Mouse (Mus musculus) adrenal gland, postnatal 36 days (tissue): ENCODE data around the gene Amigo2. TPM values are rescaled to one million over a fixed set of nuclear protein-coding genes. Genes with fewer than 3 reads are reported as not detected.

Source experiments
- DNase-seq, 2 experiments: peaks; one replicate each; pipeline ENCODE4 v3.0.0; 2021; ENCODE audit warnings: mixed read lengths in 1 of 2
- long read RNA-seq, 2 experiments: library from polyadenylated mRNA; stranded (forward); transcript quantifications; one replicate each; pipeline ENCODE4 v2.0.0; 2021; ENCODE audit warnings: borderline sequencing depth in 2 of 2
- total RNA-seq, 2 experiments: library from RNA; stranded (reverse); gene quantifications; 2 replicates each; pipeline ENCODE4 v1.2.3; 2021

Amigo2 gene
- total RNA-seq = 10 to 100 TPM in 1 of 2 experiments, 1 to 10 TPM in 1; 7.0 to 12.0 TPM
- long read RNA-seq, experiment 1, partial matches to known transcripts = 0 of 11 reads
- long read RNA-seq, experiment 1, other reads (novel, unspliced or antisense) = 6 of 11 reads
- long read RNA-seq, experiment 2, partial matches to known transcripts = 0 of 5 reads
- long read RNA-seq, experiment 2, other reads (novel, unspliced or antisense) = 5 of 5 reads

GRCm38 (mm10) chr15:97246911-97247790 lies at the start of gene Amigo2, which contains the start of gene Pced1b:
Gene Amigo2, minus strand, starts transcription at chr15:97247287.
Gene Pced1b, plus strand, starts transcription at chr15:97247107.
- peak; percentile 80 to 91 for DNase-seq

DNA sequence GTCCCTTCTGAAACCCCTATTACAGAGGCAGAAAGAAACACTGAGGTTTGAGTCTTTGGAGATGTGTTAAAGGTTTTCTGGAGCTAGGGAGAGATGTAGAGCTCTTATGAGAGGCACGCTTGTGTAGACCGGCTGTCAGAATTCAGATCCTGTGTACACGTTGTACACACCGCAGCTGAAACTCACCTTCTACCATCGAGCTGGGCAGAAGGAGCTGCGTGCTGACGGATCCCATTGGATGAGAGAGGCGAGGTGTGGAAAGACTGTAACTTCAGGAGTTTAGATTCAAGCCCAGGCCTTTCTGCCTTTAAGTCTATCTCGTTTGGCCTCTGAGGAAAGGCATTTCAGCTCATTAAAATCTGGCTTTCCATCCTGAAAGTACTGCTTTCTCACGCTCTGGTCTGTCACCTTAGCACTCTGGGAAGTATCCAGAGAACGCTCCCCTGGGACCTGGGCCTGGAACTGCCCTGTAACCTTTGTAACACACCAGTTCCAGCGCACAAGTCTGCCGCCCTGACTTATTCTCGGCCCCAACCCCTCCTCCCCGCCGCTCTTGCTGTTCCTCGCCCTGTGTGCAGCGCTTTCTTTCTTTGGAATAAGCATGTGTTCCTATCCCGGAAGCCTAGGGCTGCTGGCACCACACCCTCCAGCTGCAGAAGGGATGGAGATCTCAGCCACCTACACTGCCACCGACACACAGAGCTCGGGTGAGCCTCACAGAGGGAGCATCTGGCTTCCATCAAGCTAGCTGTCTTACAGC lies 44.4 kb upstream of the Amigo2 start:
- peak in 1 of 2 experiments; percentile 61 for DNase-seq

DNA sequence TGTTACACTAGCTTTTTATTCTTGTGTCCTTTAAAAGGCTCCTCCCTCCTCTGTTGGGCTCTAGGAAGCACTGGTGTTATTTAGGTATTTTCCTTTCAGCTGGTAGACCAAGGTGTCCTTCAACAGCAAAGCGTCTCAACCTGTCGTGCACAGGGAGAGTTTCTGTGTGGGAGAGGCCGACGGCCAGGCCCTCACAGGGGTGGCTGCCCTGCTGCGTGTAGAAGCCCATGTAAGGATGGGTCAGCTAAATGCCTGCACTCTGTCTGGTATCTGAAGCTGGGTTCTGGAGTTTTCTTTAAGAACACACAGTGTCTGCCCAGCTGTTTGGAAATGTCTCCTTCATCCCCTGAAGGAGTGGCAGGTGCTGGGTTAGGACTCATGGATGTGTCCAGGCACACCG lies 43.3 kb upstream of the Amigo2 start:
- no peak for DNase-seq

DNA sequence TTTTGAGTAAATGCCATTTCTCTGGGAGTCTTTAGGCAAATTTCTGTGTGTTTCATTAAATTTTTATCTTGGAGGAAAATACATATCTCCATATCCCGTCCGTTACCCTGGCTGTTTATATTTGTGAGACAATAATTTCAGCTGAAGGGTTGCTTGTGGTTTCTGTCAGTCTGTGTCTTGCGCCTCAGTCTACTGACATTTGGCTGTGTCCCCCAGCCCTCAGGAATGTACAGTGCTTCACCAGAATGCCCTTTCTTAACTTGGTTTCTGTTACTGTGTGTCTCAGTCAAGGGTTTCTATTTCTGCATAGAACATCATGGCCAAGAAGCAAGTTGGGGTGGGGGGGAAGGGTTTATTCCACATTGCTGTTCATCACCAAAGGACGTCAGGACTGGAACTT lies 42.1 kb upstream of the Amigo2 start:
- no peak for DNase-seq

GRCm38 (mm10) chr15:97288690-97289089 lies 41.6 kb upstream of the Amigo2 start:
- DNase-seq = no peak

DNA sequence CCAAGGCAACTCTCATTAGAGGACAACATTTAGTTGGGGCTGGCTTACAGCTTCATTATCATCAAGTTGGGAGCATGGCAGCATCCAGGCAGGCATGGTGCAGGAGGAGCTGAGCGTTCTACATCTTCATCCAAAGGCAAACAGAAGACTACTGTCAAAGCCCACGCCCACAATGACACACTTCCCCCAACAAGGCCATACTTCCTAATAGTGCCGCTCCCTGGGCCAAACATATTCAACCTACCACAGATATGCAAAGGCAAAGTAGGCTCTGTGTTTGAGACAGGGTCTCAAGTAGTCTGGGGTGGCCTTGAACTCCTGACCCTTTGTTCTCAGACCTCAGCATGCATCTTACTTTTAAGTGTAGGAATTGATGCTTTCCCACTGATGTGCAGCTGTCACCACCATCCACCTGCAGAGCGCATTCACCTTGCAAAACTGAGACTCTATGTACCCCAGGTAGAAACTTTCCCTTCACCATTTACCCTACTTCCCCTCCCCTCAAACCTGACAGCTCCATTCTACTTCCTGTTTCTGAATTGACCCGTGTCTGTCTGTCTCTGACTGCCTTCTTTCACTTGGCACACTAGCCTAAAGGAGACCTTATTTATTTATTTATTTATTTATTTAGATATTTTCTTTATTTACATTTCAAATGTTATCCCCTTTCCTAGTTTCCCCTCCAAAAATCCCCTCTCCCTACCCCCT lies 40.5 kb upstream of the Amigo2 start:
- no peak for DNase-seq

DNA sequence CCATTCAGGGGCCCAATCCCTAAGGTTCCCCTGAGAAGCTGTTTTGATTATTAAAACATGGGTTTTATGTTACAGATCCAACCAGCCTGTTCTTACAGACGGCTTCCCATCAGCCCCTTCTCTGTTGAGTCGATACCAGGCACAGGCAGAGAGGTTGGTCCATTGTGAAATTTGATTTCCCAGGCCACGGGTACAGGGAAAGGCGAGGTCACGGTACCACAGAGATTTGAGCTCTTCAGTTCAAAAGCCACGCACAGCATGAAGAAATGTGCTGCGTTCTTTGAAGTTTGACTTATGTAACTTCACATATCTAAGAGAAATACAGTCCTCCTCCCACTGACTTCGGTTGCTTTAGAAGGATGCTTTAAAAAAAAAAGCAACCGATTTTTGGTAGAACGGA lies 39.6 kb upstream of the Amigo2 start:
- peak in 1 of 2 experiments; percentile 15 for DNase-seq

DNA sequence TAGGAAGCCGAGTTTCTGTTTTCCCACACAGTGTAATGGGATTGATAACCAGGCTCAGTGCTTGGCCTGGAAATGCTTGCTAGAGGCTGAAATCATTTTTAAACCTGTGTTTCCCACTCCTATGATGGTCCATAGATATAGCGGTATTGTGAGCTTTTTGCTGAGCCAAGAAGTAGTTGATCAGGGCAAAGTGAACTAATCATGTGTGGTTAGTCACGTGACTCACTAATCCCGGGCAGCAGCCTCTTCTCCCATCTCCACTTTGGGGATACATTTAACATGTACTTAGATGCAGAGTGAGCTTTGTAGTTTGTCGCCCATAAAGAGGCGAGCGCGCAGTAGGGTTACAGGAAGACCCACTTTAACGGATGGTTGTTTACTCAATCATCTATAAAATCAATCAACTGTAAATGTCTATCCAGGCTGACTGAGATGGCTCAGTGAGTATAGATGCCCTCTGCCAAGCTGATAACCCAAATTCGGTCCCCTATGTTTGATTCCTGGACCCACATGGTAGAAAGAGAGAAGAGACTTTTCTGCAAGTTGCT lies 38.7 kb upstream of the Amigo2 start:
- DNase-seq = no peak

DNA sequence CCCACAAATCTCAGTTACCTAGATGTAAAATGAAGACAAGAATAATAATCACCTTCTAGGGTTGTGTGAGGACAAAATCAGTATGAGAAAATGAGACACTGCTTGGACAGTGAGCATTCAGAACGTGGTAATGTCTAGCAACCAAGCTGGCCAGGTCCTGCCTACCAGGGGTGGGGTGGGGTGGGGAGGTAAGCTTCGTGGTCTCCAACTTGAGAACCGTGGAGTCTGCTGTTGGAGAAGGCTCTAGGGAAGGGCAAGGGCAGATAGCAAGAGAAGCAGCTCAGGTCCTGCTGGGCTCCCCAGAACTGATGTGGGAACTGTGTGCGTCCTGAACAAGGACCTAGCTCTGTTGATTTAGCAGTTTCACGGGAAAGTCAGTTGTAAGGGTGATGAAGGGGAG lies 37.1 kb upstream of the Amigo2 start:
- DNase-seq = no peak

DNA sequence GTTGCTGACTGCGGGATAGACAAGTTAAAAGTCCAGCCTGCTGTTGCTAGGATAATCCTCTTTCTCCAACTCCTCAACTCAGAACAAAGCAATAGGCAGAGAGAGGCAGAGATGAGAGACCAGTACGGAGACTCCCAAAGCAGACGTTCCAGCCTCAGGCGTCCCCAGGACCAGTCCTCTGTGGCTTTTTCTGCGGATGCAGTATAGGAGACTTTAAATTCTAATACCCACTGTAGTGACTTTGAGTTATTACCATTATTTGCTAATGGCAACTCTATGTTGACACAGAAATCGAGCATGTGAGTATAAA lies 35.4 kb upstream of the Amigo2 start:
- DNase-seq = no peak

DNA sequence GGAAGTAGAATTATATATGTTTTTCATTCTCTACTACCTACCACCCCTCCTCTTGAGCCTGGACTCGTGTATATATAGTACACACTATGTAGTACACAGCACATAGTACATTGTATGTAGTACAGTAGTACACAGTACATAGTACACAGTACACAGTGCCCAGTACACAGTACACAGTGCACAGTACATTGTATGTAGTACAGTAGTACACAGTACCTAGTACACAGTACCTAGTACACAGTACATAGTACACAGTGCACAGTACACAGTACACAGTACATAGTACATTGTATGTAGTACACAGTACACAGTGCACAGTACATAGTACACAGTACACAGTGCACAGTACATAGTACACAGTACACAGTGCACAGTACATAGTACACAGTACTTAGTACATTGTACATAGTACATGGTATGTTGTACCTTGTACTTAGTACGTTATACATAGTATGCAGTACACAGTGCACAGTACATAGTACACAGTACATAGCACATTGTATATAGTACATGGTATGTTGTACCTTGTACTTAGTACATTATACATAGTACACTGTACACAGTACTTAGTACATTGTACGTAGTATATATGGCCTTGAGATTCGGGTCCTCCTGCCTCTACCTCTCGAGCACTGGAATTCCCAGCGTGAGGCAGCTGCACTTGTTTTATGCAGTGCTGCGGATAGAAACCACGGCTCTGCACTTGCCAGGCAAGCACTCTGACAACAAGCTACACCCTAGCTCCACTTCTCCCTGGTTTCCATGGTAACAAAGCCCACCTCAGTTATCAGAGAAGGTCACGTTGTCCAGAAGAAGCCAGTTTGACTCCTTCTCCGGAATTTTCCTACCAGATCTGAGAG lies 34.9 kb upstream of the Amigo2 start:
- no peak for DNase-seq

DNA sequence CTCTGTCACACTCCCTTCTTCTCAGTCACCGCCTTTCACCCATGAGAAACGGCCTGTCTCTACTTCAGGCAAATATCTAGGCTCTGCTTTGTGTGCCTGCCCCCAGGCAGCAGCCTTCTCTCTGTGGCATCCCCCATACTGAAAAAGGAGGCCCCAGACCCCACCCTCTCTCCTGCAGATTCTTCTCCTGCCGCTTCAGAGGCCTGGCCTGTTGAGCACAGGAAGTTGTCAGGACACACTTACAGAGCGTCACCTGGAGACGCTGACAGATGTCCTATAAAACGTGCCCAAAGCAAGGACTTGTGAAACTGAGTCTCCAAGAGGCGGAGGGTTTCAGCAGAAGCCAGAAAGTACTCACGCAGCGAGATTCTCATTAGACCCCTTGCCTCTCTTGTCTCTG lies 33.7 kb upstream of the Amigo2 start:
- no peak for DNase-seq

- DNase-seq = no peak
Observed at GRCm38 (mm10) chr15:97280131-97280530, 33.0 kb upstream of the Amigo2 start.

DNA sequence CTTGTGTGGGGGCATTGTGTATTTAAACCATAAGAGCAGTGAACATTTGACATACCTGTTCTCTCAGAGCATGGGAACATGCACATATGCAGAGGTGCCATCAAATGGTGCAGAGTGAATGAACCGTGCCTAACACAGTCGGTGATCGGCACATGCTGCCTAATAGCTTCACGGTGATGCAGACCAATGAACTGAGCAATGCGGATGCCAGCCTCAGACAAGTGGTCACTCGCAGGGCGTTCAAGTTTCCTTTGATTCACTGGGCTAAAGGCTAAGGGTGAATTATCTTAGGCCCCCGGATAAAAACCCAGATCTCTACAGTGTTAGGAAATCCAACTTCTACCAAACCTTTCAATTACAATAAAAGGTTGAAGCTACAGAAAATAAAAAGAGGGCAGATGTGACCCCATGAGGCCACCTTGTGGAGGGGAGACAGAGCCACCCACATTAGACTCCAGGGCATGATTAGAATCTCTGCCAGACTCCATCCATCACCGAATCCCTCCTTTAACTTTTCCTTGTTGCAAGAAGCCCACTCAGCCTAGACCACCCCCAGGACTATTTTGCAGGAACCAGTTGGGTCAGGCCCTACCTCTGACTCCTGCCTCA lies 31.4 kb upstream of the Amigo2 start:
- no peak for DNase-seq

DNA sequence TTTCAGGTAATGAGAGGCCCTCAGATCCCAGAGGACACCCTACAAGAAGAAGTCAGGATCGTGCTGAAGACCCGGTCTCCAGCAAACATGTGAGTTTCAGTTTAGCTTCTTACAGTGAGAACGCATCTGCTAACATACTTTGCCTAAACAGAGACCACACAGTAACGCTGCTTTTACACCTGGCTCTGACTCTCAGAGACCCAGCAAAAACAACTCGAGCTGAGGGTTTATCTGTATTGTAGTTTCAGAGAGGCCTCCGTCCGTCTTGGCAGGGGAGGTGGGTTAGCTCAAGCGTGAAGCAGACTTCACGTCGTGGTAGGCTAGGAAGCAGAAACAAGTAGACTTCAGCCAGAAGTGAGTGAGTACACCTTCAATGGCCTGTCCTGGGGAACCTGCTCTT lies 30.2 kb upstream of the Amigo2 start:
- no peak for DNase-seq

DNA sequence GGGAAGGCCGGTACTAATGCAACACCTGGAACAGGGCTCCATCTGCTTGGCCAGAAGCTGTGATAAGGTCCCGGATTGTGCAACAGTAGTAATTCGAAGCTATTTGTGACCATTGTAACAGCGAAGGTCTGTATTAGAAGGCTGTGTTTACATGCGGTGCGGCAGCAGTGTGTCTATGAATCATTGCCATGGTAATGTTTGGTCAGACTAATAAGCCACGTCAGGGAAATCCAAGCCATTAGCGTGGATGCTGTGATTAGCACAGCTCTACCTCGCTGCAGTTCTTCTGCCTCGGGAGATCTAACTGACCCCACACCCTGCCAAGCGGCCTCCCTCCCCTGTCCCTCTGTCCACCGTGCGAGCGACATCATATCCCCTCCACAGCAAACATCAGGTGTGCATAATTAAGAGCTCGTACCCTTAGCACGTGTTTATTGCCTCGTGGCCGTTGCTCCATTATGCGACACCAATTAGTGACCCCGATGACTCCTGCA lies 29.6 kb upstream of the Amigo2 start:
- no peak for DNase-seq

GRCm38 (mm10) chr15:97275626-97276395 lies 28.7 kb upstream of the Amigo2 start:
- no peak for DNase-seq

DNA sequence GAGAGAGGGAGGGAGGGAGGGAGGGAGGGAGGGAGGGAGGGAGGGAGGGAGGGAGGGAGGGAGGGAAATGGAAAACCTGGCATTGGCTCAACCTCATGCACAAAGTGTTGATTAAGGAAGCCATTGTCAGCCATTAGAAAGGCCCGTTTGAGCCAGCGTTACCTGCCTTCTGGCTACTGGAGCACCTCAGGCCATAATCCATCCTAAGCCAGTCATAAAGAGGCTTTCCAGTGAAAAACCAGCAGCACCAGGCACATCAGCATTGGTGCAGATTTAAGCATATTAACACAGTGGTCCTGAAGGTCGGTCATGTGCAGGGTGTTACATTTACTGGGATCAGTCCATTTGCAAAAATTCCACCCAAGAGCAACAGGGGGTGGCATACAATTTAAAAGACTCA lies 25.7 kb upstream of the Amigo2 start:
- DNase-seq = no peak

- DNase-seq = no peak
Observed at GRCm38 (mm10) chr15:97271985-97272697, 25.1 kb upstream of the Amigo2 start.
